Mouse (Mus musculus): ENCODE data around the gene Fus.

- TF ChIP-seq CTCF (IDR thresholded peaks at IDR 0.05; ENCODE audit: low read depth, low read length), result no peak
- no peak for TF ChIP-seq POLR2A (IDR thresholded peaks at IDR 0.05; ENCODE audit: borderline replicate concordance, low read depth, low read length)
These were observed 42.6 kb downstream of the Fus start for GRCm38 (mm10) chr7:128009715-128010340.
